Mouse (Mus musculus) cerebellum, adult 2 months (tissue): ENCODE results near the gene Adprm.

Experiments used
- CTCF ChIP-seq: fragments of 200-500 bp; IDR thresholded peaks from 2 replicates; pipeline ENCODE4 v1.5.1; 2011; ENCODE audit warnings: low read depth, mild to moderate bottlenecking, control low read depth, low read length, moderate library complexity, borderline replicate concordance; ENCODE audit not compliant: insufficient read depth
- POLR2A ChIP-seq: fragments of 200-500 bp; IDR thresholded peaks from 2 replicates; pipeline ENCODE4 v1.6.1; 2011; ENCODE audit warnings: low read length, control low read depth, borderline replicate concordance; ENCODE audit not compliant: insufficient read depth

DNA sequence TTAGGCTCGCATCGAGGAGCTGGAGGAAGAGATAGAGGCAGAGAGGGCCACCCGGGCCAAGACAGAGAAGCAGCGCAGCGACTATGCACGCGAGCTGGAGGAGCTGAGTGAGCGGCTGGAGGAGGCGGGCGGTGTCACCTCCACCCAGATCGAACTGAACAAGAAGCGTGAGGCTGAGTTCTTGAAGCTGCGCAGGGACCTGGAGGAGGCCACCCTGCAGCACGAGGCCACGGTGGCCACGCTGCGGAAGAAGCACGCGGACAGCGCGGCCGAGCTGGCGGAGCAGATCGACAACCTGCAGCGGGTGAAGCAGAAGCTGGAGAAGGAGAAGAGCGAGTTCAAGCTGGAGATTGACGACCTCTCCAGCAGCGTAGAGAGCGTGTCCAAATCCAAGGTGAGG is 42.1 kb upstream of the Adprm start:
- TF ChIP-seq CTCF (no peak), POLR2A (no peak)
